Mouse (Mus musculus) MEL (cell line): ENCODE measurements around the gene Uba52.

Experiments
- CTCF ChIP-seq, 3 experiments: IDR thresholded peaks in 2 of 3; conservative IDR thresholded peaks in 1 of 3; 2 replicates each; pipeline ENCODE4 v1.5.1; 2011 to 2012; ENCODE audit warnings: low read length in 3 of 3, low read depth in 2 of 3, mild to moderate bottlenecking in 2 of 3, improper control_type of control experiment in 1 of 3, inconsistent platforms in 1 of 3, mixed read lengths in 1 of 3, moderate library complexity in 1 of 3; ENCODE audit not compliant: control insufficient read depth in 1 of 3, insufficient read depth in 1 of 3, poor library complexity in 1 of 3, severe bottlenecking in 1 of 3
- EP300 ChIP-seq, 2 experiments: IDR thresholded peaks; 2 replicates each; pipeline ENCODE4 v1.6.1; 2011; ENCODE audit warnings: improper control_type of control experiment in 2 of 2, low read length in 2 of 2, low read depth in 1 of 2, mild to moderate bottlenecking in 1 of 2
- NELFE ChIP-seq: IDR thresholded peaks from 2 replicates; pipeline ENCODE4 v1.6.1; 2011; ENCODE audit warnings: low read depth, low read length, improper control_type of control experiment
- POLR2A ChIP-seq, 2 experiments: IDR thresholded peaks; 2 replicates each; pipeline ENCODE4 v1.6.1; 2011 to 2012; ENCODE audit warnings: low read length in 2 of 2, mild to moderate bottlenecking in 2 of 2, control low read depth in 1 of 2, improper control_type of control experiment in 1 of 2, low read depth in 1 of 2, moderate library complexity in 1 of 2; ENCODE audit not compliant: control insufficient read depth in 1 of 2, insufficient read depth in 1 of 2, poor library complexity in 1 of 2
- POLR2AphosphoS2 ChIP-seq: IDR thresholded peaks from 2 replicates; pipeline ENCODE4 v1.6.1; 2011; ENCODE audit warnings: low read length, improper control_type of control experiment

DNA sequence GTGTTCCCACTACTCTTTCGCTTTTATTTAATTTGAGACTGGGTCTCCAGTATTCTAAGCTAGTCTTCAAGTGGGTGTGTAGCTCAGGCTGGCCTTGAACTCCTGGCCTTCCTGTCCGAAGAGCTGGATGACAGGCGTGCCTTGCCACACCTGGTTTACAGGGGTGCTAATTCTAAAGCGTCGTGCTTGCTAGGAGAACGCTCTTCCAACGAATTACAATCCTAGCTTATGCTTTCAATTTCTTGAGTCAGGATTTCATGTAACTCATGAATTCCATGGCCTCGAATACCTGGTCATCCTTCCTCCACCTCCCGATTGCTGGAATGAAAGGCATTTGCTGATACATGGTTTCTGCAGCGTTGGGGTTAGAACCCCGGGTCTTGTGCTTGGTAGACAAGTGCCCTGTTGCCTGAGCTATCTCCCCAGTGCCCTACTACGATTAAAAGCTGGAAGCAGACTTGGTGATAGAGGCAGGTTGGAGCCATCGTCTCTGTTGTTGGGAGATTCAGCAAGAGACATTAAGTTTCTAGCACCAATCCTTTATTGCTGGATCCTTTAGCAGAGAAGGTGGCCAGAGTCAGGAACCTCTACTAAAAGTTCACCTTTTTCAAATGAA lies 17.7 kb upstream of the Uba52 start:
- TF ChIP-seq NELFE = no peak
- TF ChIP-seq POLR2AphosphoS2 = no peak
- no peak for TF ChIP-seq POLR2A (IDR thresholded peaks at IDR 0.05; ENCODE audit: control insufficient read depth in 1 of 2, insufficient read depth in 1 of 2, low read depth in 1 of 2, low read length in 2 of 2, poor library complexity in 1 of 2)
- TF ChIP-seq EP300 (IDR thresholded peaks at IDR 0.05; ENCODE audit: low read depth in 1 of 2, low read length in 2 of 2) = no peak
- TF ChIP-seq CTCF (IDR thresholded peaks at IDR 0.05 in 2 of 3, conservative IDR thresholded peaks at IDR 0.05 in 1 of 3; ENCODE audit: control insufficient read depth in 1 of 3, insufficient read depth in 1 of 3, low read depth in 2 of 3, low read length in 3 of 3, poor library complexity in 1 of 3, severe bottlenecking in 1 of 3) = no peak
